Mouse (Mus musculus) liver, adult 2 months (tissue): Measurements from ENCODE around the gene Insig1.

Experiments
- CTCF ChIP-seq: fragments of 200-500 bp; IDR thresholded peaks from 2 replicates; pipeline ENCODE4 v1.5.1; 2011; ENCODE audit warnings: low read depth, low read length, control low read depth
- POLR2A ChIP-seq: fragments of 200-500 bp; IDR thresholded peaks from 2 replicates; pipeline ENCODE4 v1.6.1; 2011; ENCODE audit warnings: low read length, control low read depth; ENCODE audit not compliant: insufficient read depth; ENCODE audit errors: extremely low read depth

DNA sequence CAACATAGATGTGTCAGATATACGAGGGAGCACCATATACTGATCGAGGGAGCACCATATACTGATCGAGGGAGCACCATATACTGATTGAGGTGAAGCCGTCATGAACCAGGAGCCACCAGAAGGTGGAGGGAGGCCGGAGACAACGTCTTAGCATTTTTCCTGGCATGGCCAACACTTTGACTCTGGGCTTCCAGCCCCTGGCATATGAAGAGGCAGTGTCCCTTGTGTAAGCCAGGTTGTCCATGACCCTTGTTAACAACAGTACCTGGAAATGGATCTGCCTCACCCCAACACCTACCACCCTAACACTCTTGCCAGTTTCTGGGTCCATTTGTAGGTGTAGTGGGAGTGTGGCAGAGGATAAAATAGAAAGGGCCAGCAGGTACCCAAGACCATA is 23.7 kb downstream of the Insig1 start:
- TF ChIP-seq CTCF = no peak
- TF ChIP-seq POLR2A = no peak
